Mouse (Mus musculus) induced T-regulatory cell, adult 2 months (primary cell): ENCODE results near the gene Lekr1.

Source experiments
- DNase-seq: peaks from one replicate; pipeline ENCODE4 v3.0.0-alpha.2; 2012; ENCODE audit warnings: low read depth

Lekr1 gene

DNA sequence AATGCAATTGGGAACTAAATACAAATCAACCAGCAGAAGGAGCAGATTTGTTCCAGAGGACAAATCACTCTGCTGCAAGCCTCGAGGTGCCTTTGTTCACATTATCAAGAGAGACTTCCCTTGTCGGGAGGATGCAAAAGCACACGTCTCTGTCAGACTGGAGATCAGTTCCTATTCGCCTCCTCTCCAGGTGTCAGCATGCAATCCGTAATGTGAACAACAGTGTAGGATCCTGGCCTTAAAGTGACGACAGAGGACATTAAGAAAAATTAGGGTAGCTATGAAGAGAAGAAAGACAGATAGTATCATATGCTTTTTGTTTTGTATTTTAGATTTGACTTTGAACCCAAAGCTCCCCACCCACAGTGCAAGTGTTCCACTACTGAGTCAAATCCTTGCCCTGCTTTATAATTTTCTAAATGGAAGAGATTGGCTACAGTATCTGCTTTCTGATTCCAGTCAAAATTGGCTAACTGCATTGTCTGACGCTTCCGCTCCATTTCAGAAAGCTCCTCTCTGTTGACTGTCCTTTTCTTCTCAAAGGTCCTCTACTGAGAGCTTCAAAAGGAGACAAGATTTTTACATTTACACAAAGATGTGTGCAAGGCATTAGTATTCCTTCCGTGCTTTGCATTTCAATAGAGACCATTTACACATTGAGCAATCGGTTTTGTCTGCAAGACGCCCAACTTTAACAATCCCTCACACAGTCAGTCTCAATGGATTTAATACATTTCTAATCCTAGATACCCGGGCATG lies 8.9 kb upstream of the Lekr1 start:
- DNase-seq, result no peak

GRCm38 (mm10) chr3:65658081-65658612 lies 7.9 kb upstream of the Lekr1 start:
- DNase-seq, result peak; percentile 36

- DNase-seq, result peak; percentile 86
Measured at GRCm38 (mm10) chr3:65658721-65659619, 7.1 kb upstream of the Lekr1 start.

DNA sequence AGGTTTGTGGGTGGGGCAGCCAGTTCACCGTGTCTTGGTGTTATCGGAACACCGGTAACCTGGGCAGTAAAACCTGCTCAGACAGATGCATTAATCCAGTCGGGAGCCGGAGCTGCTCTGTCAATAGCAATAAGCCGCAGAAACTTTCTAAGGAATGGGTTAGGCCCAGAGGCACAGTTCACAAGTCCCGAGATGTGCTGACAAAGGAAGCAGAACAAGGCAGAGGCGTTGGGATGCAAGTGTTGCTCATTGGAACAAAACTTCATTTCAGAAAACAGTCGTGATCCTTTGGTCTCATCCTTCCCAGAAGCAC lies 6.5 kb upstream of the Lekr1 start:
- no peak for DNase-seq

- DNase-seq, result no peak
Measured at GRCm38 (mm10) chr3:65660336-65660735, 5.7 kb upstream of the Lekr1 start.

GRCm38 (mm10) chr3:65661731-65662130 lies 4.3 kb upstream of the Lekr1 start:
- no peak for DNase-seq

- DNase-seq, result no peak
Measured at GRCm38 (mm10) chr3:65663176-65663575, 2.9 kb upstream of the Lekr1 start.

- DNase-seq, result no peak
Measured at GRCm38 (mm10) chr3:65670216-65670615, 4.2 kb downstream of the Lekr1 start.

- no peak for DNase-seq
Measured at GRCm38 (mm10) chr3:65673725-65674124, 7.7 kb downstream of the Lekr1 start.

DNA sequence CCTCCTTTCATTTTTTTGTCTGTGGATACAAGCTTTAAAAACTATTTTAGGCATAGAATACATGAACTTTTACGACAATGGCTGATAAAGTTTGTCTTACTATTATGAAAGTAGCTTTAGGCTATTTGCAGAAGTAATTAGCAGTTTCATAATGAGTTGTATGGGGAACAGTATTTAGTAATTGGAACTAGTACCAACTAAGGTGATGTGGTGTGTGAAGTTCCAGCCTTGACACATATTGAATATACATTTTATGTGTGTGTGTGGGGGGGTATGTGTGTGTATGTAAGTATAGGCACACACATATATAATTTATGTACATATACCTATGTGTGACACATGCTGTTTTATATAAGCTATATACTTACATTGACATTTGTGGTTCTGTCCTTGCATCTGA lies 14.6 kb downstream of the Lekr1 start:
- DNase-seq, result no peak

DNA sequence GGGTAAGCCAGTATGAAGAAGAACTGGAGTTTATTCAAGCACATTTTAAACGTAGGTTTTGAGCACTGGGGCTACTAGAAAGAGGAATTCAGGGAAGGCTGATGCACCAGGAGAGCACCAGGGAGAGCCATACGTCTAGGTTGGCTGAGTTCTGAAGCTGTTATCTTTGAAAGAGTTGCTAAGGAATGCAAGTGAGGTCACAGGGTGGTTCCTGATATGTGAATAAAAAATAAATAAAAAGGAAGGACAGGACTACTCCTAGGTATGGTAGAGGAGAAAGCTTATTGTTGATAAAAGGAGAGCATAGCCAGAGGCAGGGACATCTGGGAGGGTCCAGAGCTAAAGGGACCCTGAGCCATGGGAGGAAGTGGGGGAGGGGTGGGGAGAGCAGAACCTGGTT lies 23.7 kb downstream of the Lekr1 start:
- DNase-seq, result no peak

GRCm38 (mm10) chr3:65690850-65691249 lies 24.8 kb downstream of the Lekr1 start:
- no peak for DNase-seq

GRCm38 (mm10) chr3:65699704-65700103 lies 33.7 kb downstream of the Lekr1 start:
- DNase-seq, result no peak

DNA sequence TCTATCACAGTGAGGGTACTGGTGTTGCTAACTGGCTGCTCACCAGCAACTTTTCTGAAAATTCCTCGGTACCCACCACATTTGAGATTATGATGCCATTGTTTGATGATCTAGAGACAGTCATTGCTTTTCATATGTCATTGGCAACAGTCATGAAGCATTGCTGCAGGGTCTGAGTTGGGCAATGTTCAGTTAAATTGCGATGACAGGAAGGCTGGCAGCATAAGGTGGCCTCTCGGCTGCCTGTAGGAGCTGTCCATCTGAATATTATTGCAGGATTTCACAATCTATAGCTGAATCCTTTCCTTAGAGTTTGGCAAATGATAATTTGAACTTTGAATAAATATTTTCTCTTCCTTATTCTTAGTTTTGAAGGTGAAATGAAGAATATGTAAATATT lies 48.3 kb downstream of the Lekr1 start:
- no peak for DNase-seq

DNA sequence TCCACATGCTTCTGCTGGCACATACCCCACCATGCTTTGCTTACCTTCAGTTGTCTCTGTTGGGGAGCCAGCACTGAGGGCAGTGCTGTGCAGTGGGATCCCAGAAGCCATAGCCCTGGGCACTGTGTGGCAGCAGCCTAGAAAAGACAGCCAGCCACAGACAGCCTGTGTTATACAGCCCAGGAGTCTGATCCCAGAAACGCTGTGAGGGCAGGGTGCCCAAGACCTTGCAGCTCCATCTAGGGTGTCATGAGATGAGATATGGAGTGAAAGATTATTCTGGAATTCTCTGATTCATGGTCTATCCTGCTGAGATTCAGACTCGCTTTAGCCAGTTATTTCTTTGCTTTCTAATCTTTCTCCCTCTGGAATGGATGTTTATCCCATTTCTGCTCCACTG lies 51.4 kb downstream of the Lekr1 start:
- no peak for DNase-seq

DNA sequence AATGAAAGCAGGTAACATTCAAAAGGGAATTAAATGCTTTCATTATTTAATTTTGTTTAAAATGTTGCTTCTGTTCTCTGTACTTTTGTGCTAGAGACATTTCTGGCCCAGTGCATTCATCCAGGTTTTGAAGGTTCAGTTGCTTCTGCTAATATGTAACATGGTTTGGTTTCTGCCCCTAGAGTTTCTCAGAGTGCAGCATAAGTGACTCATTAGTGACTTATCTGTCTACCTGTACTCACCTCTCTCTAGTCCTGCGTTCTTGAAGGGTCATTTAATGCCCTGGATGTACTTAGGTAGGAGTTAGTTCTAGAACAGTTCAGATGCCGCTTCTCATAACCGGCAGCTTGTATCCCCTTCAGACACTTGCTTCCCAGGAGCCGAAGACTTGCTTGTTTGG lies 56.9 kb downstream of the Lekr1 start:
- DNase-seq, result no peak

- DNase-seq, result no peak
Measured at GRCm38 (mm10) chr3:65723664-65724063, 57.6 kb downstream of the Lekr1 start.

DNA sequence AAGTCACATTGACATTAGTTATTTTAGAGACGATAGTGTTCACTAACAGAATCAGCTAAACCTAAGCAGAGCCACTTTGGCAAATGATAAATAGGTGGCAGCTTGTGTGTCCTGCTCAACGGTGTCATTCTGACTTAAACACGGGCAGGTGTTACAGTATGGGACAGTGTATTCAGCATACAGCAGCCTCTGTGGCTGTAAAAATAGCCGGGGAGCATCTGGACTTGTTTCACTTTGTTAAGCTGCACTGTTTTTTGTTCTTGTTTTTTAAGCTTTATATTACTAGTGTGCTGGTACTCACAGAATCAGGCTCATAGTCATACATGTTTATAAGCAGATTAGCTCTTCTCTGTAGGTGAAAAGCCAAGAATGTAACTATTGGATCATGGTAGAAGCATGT lies 71.8 kb downstream of the Lekr1 start:
- DNase-seq, result no peak

DNA sequence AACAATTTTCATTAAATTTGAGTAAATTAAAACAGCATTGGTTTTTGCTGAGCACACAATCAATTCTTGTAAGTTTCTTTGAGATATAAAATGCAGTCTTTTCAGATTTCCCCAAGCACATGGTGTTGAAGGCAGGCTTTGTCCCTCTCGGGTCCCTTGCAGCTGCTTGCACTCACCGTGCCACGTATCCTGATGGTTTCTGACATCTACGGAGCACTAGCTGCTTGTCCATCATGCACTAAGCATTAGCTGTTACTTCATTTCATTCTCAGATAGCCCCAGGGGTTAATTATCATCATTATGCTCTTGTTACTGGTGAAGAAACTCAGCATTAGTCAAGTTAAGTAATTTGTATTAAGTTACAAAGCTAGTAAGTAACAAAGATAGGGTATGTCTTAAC lies 78.9 kb downstream of the Lekr1 start:
- no peak for DNase-seq

GRCm38 (mm10) chr3:65764511-65765508 lies 98.8 kb downstream of the Lekr1 start:
- peak; percentile 18 for DNase-seq

GRCm38 (mm10) chr3:65766387-65766786 lies 100.4 kb downstream of the Lekr1 start:
- no peak for DNase-seq
